Mouse (Mus musculus) brown adipose tissue, adult 24 weeks (tissue): Measurements from ENCODE around the gene Rbm33. TPM values are rescaled to one million over a fixed set of nuclear protein-coding genes. Genes with fewer than 3 reads are reported as not detected.

ENCODE experiments used
- H3K27ac ChIP-seq: fragments of 200-500 bp; replicated peaks from 2 replicates; pipeline ENCODE4 v1.5.1; 2012; ENCODE audit warnings: low read depth, mild to moderate bottlenecking, low read length
- H3K4me1 ChIP-seq: fragments of 200-500 bp; 2 replicates; pipeline ENCODE4 v1.6.1; 2012; ENCODE audit warnings: low read length, mixed read lengths; ENCODE audit not compliant: control insufficient read depth, insufficient read depth, insufficient read length
- H3K4me3 ChIP-seq: fragments of 200-500 bp; 2 replicates; pipeline ENCODE4 v1.5.1; 2012; ENCODE audit warnings: low read depth, mild to moderate bottlenecking, low read length, moderate library complexity; ENCODE audit not compliant: insufficient read depth
- polyA plus RNA-seq: library from polyadenylated mRNA; stranded (reverse); fragments of >200 nt; gene quantifications from 2 replicates; pipeline ENCODE4 v1.2.4, GENCODE M21; 2012; ENCODE audit not compliant: missing spikeins, insufficient read depth, insufficient read length

Rbm33 gene
- polyA plus RNA-seq, 1 experiment, result 12.0 TPM

DNA sequence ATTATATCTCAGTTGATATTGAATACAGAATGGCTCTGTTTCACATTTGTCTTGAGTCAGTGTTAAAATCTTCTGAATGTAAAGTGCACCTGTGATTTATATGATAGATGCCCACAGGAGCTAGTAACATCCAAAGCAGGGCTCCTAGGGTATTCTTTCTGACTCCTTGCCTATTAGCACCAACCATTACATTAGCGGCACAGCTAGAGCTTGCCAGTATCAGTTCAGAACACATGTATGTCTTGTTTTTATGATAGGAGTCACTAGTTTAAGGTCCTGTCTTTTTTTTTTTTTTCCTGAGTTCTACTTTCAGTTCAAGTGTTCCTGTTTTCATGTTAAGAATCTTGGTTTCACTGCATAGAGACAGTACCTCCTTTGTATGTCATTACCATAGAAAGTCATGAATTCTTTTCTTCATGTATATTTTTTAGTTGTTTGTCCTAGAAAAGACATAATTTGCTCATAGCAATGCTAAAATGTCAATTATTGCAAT, 55.3 kb downstream of the Rbm33 start:
- H3K4me1 ChIP-seq, result no peaks in the 10 kb centered on the region
- H3K4me3 ChIP-seq, result no peak overlapping the region
- no peak overlapping the region for H3K27ac ChIP-seq

DNA sequence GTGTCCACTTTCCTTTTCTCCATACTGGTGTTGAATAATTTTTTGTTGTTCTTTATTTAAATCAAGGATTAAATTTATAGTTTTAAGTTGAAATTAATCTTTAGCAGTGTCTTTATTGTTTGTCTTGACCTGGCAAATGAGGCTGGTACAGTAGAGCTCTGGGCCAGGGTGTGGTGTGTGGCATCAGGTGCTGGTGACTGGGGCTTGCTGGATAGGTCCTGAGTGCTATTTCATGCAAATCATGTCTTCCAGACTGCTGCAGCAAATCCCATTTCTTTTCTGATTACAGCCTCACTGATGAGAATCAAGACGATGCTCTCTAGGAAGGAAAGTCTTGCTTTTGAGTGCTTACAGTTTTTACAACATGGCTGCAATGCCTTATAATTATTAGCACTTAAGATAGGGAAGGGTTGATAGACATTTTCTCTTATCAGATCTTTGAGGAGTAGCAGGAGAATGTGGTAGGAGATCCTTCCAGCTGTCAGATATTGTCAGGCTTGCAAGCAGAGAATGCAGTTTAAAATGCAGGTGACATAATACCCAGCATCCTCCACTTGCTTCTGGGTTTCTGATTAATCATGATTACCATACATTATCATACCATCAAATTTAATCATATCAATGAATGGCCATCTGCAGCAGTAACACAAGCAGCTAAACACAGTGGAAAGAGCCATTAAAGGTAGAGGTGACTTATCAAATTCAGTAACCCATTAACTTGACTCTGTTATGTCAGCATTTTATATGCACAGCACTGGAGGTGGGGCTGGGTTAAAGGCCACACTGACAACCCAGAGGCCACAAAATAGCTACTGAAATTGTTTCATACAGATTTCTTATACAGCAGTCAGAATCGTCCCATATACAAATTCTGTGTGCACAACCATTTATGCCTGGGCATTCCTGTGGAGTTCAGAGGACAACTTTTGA, 56.8 kb downstream of the Rbm33 start:
- Histone ChIP-seq H3K4me3 (no peak overlapping the region), H3K4me1 (no peaks in the 10 kb centered on the region), H3K27ac (no peak overlapping the region)

DNA sequence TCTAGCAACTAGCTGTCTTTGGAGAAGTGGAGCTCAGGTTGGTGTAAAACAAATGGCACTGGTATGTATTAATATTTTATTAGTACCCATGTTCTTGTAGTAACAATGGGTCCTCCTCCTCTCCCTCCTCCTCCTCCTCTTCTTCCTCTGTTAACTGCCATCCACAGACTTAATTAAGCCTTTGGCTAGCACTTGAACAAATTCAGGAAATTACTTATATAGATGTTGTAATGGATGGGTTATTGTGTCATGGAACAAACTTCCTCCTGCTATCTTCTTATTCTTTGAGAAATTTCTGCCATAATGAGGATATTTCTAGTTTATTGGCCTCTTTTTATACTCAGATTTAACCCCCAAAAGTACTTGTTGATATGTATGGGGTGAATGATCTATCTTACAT, 60.4 kb downstream of the Rbm33 start:
- no peak overlapping the region for H3K4me3 ChIP-seq
- H3K27ac ChIP-seq, result no peak overlapping the region
- no peaks in the 10 kb centered on the region for H3K4me1 ChIP-seq

GRCm38 (mm10) chr5:28382289-28382688, 65.4 kb downstream of the Rbm33 start:
- Histone ChIP-seq H3K4me1 (no peaks in the 10 kb centered on the region), H3K4me3 (no peak overlapping the region), H3K27ac (no peak overlapping the region)

GRCm38 (mm10) chr5:28386783-28387182, 69.9 kb downstream of the Rbm33 start:
- Histone ChIP-seq H3K4me1 (no peaks in the 10 kb centered on the region), H3K27ac (no peak overlapping the region), H3K4me3 (no peak overlapping the region)

GRCm38 (mm10) chr5:28387531-28388179, 70.7 kb downstream of the Rbm33 start:
- no peak overlapping the region for H3K27ac ChIP-seq
- H3K4me1 ChIP-seq, result no peaks in the 10 kb centered on the region
- no peak overlapping the region for H3K4me3 ChIP-seq

DNA sequence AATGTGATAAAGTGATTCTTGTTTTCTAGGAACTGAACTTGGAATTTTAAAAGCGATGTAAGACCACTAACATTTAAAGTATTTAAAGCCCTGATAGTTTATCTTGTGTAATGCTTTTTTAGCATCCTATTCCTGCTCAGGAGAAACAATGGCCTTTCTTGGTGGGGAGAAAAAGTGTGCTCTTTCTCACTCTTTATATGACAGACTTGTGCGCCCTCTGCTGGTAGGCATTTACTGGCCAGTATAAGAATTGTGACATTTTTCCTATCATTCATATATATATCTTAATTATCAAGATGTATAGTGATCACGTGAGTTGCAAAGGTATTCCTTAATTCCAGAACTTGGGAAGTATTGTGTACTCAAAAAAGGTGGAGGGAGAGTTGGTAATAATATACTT, 71.3 kb downstream of the Rbm33 start:
- Histone ChIP-seq H3K4me1 (no peaks in the 10 kb centered on the region), H3K4me3 (no peak overlapping the region), H3K27ac (no peak overlapping the region)

GRCm38 (mm10) chr5:28390189-28390588, 73.3 kb downstream of the Rbm33 start:
- H3K4me1 ChIP-seq, result no peaks in the 10 kb centered on the region
- H3K27ac ChIP-seq, result no peak overlapping the region
- H3K4me3 ChIP-seq, result no peak overlapping the region

- Histone ChIP-seq H3K27ac (no peak overlapping the region), H3K4me1 (no peaks in the 10 kb centered on the region), H3K4me3 (no peak overlapping the region)
These were observed 80.4 kb downstream of the Rbm33 start for GRCm38 (mm10) chr5:28397344-28397743.

DNA sequence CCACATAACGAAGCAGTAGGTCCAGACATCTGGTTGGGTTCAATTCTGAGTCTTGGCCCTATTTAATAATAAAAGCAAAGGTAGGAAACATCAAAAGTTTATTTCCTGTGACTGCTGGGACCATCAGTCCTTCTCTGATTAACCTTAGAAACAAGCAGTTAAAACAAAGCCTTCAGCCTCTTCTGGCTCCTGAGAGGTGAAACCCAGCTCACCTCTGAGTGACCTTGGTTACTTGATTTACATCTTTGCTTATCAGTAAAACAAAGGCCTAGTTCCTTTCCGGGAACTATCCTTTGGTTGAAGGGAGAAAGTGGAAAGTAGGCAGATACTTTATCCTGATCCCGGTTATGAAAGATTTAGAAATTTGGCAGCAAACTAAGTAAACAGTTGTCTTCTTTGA, 81.8 kb downstream of the Rbm33 start:
- H3K27ac ChIP-seq, result no peak overlapping the region
- no peak overlapping the region for H3K4me3 ChIP-seq
- H3K4me1 ChIP-seq, result no peaks in the 10 kb centered on the region; the same call in 1 of the 2 replicates

- Histone ChIP-seq H3K4me1 (peaks cover under 1% of the 10 kb centered on the region; the same call in 1 of the 2 replicates), H3K27ac (no peak overlapping the region), H3K4me3 (no peak overlapping the region)
These were observed 82.7 kb downstream of the Rbm33 start for GRCm38 (mm10) chr5:28399451-28400115.

DNA sequence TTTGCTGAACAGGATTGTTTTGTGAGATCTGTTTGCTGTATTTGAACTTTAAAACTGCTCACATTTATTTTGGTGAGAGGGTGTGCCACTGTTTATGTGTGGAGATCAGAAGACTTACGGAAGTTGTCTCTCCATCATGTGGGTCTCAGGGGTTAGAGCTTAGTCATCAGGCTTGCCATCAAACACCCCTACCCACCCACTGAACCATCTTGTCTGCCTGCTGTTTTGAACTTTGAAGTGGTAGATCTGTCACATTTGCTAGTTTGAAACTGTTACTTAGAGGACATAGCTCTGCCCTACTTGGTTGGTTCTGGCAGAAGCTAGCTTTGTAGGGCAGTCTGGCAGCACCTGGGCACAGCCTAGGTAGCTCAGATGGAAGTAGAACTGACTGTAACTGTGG, 85.8 kb downstream of the Rbm33 start:
- H3K4me3 ChIP-seq, result no peak overlapping the region
- H3K27ac ChIP-seq, result no peak overlapping the region
- peaks cover 6% of the 10 kb centered on the region for H3K4me1 ChIP-seq

GRCm38 (mm10) chr5:28406662-28407061, 89.7 kb downstream of the Rbm33 start:
- peaks cover 6% of the 10 kb centered on the region for H3K4me1 ChIP-seq
- H3K4me3 ChIP-seq, result no peak overlapping the region
- H3K27ac ChIP-seq, result no peak overlapping the region

GRCm38 (mm10) chr5:28412006-28412685, 95.2 kb downstream of the Rbm33 start:
- peaks cover 7% of the 10 kb centered on the region; the same call in 1 of the 2 replicates for H3K4me1 ChIP-seq
- no peak overlapping the region for H3K4me3 ChIP-seq
- peak overlapping the region; percentile 73 for H3K27ac ChIP-seq

- H3K27ac ChIP-seq, result no peak overlapping the region
- no peak overlapping the region for H3K4me3 ChIP-seq
- H3K4me1 ChIP-seq, result peaks cover 7% of the 10 kb centered on the region; the same call in 1 of the 2 replicates
These were observed 96.6 kb downstream of the Rbm33 start for GRCm38 (mm10) chr5:28413533-28413932.
